Mouse (Mus musculus) CH12F3 (cell line): ENCODE data around the gene Pycard.

Experiments used
- in situ Hi-C: fragments of 300-500 bp; cut with MboI; formaldehyde crosslinking; loops from 2 replicates; pipeline ENCODE4 v1.14.3; 2020; ENCODE audit warnings: low sequenced_read_pairs

Gene Pycard

DNA sequence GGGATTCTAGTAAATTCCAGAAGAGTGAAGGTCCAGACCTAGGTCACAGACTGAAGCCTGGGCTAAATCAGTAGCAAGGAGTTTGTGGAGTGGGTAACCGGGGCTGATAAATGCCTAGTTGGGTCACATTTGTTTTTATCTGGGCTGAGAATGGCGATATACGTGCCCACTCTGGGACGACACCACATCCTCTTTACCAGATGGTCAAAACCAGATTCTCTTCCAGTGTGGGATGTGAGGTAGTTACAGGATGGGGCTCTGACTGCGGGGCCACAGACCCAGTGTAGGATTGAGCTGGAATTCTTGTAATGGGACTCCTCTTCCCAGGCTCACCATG is 10.5 kb upstream of the Pycard start:
- in situ Hi-C loops, result loop anchor here (10.0 kb wide), 1 partner anchor 201 kb away; the partner anchor contains the start of gene Cox6a2

DNA sequence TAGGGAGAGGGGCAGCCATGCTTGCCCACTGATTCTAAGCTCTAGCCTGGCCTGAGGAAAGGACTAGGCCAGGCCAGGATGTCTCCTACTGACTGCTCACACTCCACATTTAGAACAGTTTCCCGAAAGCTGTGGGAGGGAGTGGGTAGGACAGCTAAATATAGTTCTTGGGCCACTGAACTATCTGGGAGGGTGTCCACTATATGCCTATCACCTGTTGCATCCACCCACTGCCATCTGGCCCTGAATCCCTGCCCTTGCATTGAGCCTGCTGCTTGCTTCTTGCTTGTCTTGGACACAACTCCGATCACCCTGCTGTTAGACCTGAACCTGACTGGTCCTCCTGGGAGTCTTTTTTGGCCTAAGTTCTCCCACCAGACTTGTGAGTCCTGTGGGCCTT is 10.0 kb upstream of the Pycard start, which contains the start of gene Trim72:
TSS of gene Trim72 (plus strand) at position 262 of the 400 bp plus-strand sequence.
- in situ Hi-C loops, result loop anchor here (10.0 kb wide), 1 partner anchor 201 kb away; the partner anchor contains the start of gene Cox6a2

DNA sequence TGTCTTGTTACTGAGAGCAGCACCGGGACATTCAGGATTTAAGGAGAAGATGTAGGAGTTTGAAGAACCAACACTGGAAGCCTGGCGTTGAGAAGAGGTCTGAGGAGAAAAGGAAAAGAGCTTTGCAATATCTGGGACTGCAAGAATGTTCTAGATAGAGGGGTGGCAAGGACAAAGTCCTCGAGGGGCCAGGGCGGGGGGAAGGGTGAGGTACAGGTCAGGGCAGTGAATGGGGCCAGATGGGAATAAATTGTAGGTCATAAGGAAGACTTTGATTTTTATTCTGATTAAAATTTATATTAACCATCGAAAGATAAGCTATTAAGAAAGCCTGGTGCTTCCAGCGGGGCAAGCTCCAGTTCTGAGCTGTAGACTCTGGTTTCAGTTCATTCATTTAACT is 9.4 kb upstream of the Pycard start:
- in situ Hi-C loops, result loop anchor here (10.0 kb wide), 1 partner anchor 202 kb away; the partner anchor contains the start of gene Cox6a2

DNA sequence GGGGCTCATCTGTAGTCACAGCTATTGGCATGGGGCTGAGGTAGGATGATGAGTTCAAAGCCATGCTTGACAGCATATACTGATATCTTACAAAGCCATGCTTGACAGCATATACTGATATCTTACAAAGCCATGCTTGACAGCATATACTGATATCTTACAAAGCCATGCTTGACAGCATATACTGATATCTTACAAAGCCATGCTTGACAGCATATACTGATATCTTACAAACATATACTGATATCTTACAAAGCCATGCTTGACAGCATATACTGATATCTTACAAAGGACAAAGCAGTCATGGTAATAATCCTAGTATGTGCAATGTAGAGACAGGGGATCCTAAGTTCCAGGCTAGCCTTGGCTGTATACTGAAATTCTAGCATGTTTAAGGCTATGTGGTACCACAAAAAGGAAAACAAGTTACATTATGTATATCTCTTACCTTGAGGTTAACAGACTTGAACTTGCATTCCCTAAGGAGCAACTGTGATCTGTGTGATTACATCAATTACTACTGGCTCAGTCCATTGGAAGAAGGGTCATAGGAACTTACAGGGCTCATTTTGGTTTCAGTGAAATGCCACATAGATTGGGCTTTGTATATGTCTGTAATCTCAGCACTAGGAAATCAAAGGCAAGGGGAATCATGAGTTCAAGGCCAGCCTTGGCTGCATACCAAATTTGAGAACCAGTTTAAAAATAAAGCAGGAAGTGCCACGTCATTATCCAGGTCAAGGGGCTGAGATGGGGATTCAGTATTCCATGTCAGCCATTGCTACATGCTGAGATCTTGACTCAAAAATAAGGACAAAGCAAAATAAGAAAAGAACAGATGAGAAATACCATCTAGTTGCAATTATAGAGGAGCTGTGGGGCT is 6.6 kb upstream of the Pycard start:
- in situ Hi-C loops, result loop anchor here (10.0 kb wide), 1 partner anchor 204 kb away; the partner anchor contains the start of gene Cox6a2

DNA sequence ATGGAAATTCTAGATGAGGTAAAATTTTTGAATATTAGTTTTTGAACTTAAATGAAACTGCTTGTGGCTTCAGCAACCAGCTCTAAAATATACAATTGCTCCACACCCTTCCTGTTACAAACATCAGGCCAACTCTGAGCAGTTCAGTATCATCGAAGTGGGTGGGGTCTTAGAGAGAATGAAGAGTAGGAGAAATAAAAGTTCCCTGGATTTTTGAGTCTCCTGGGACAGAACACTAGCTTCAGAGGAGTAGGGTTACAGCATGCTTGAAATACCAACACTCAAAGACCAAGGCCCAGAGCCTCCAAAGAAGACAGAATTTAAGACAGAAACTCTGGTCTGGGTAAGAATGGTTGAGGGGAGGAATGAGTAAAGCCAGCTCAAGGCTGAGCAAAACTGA is 5.8 kb upstream of the Pycard start:
- in situ Hi-C loops, result no loop called here

DNA sequence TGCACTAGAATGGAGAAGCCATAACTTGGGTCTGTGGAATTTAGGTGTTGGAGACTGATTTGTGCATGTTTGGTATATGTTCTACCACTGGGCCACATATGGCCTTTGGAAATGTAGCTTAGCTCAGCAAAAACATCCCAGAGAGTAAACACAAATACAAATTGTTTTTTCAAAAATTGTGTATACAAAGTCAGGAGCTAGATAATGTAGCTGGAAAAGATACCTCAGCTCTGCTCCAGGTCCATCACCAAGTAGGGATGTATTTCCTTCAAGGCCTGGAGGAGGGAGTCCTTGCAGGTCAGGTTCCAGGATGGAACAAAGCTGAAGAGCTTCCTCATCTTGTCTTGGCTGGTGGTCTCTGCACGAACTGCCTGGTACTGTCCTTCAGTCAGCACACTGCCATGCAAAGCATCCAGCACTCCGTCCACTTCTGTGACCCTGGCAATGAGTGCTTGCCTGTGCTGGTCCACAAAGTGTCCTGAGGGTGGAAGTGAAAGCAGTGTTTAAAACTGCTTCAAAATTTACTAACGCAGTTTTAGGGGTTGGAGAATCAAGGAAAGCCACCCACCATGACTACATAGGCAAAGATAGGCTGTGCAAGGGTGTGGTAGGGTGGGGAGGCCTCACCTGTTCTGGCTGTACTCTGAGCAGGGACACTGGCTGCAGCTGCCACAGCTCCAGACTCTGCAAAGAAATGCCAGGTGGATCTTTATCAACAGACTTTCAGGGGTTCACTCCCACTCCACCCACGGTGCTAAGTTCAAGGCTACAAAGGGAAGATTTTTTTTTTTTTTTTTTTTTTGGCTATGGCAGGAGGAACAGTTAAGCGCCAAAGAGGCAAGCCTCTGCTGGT is 953 bp downstream of the Pycard start:
- in situ Hi-C loops, result no loop called here

DNA sequence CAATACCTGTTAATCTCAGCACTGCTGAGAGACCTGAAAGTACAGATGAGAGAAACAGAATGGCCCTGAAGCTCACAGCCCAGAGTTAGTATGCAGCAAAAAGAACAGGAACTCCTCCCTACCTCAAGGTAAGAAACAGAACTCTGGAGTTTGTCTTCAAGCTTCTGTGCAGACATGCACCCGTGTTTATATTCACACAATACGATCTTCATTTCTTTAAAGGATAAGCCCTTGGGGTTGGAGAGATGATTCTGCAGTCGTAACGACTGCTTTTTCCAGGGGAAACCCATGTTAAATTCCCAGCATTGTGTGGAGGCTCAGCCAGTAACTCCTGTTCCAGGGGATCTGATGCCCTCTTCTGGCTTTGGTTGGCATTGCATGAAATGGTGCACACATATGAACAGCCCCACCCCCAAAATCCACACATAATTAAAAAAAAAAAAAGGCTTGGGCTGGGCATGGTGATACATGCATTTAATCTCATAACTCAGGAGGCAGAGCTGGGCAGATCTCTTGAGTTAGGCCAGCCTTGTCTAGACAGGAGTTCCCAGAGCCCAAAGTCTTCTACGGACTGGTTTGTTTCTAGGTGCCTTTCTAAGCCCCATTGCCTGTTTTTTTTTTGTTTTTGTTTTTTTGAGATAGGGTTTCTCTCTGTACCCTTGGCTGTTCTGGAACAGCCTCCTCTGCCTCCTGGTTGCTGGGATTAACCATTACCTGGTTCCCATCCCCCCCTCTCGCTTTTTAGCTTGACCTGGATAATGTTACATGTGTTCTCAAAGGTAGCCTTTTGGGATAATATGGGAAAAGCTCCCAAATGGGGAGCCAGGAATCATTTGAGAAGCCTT is 1.8 kb downstream of the Pycard start:
- in situ Hi-C loops, result no loop called here

DNA sequence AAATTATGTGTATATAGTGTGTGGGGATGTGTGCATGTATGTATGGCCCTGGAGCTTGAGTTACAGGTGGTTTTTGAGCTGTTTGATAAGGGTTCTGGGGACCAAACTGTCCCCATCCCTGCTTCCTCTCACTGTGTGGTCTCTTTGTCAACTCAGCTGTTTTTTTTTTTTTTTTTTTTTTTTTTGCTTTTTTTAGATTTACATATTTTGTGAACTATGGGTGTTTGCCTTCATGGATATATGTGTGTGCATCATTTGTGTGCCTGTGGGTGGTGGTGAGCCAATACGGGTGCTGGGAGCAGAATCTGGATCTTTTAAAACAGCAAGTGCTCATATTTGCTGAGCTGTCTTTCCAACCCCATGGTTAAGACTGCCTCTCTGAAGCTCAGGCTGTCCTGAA is 4.8 kb downstream of the Pycard start:
- in situ Hi-C loops, result no loop called here

DNA sequence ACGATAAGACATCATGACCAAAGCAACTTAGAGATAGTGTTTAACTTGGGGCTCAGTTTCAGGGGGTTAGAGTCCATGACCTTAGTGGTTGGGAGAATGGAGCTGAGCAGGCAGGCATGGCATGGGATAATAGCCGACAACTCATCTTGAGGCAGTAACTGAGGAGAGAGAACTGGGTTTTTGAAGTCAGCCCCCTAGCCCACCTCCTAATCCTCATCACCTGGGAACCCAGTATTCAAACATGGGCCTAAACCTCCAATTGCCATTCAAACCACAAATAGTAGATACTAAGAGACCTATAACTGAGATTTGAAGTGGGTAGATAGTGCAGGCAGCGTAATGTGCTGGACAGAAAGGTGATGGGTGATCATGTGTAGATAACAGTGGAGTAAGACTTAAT is 13.1 kb downstream of the Pycard start:
- in situ Hi-C loops, result no loop called here

DNA sequence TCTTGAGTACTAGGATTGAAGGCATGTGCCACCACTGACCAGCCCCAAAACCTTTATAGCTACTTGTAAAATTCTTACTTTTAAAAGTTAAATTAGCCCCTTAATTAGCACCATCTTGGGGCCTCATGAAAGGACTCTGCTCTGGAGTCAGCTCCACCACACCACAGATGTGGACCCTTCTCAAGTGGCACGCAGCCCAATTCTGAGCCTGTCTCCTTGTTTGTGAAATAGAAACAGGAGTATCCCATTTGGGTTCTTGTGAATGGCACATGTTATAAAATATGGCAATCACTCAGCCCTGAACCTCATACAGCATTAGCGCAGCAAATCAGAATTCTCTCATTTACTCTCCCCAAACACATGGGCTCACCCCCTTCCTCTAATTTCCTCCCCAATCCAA is 14.8 kb downstream of the Pycard start:
- in situ Hi-C loops, result no loop called here

DNA sequence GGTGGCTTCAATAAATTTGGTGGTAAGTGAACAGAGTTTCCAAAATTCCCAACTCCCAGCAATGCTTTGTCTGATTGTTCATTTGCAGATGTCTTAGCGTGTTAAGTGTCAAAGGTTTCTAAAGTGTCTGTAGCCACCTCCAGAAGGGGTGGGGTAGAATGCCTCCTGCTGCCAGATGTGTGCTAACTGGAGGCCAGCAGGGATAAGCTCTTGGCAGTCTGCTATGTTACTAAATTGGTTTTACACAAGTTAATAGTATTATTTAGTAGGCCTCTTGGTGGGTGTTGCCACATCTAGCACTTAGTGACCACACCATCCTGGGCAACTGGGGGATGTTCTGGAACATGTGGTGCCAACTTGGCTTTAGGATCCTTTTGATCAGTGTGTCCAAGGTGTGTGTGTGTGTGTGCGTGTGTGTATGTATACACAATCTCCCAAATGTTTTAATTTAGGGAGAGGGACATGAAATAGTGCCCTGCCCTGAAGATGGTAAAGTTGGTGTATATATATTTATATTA is 19.2 kb downstream of the Pycard start:
- in situ Hi-C loops, result no loop called here

DNA sequence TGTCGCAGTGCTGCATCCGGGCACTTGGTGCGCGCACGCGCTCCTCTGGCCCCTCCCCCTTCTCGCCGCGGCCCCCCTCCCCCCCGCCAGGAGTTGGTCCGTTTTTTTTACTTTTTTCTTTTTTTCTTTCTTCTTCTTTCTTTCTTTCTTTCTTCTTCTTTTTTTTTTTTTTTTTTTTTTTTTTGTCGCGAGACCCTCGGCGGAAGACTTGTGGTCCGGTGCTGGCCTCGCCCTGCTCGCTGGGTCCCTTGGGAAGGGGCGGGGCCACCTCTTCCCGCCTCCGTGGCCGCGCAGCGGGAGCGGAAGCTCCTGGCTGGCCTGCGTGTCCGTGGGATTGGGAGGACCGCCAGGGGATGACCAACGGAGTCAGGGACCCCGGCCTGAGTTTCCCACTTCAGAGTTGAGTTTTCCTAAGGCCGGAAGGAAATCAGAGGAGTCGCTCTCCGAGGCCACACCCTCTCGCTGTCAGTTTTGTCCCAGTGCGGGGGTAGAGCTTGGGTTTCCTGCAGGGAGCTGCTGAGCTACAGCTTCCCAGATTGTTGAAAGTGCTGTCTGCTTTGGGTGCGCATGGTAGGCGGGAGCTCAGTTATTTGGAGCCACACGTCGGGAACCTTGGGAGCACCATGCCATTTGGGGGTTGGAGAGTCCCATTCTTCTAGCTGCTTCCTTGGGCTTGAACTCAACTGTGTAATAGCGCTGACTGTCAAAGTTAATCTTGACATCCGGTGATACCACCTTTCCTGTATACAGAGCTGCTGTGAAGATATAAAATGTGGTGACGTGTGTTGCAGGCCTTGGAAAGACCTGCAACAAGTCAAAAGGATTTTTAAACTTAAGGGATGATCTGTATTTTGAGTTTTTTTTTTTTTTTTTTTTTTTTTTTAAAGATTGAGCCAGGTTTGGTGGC is 25.5 kb downstream of the Pycard start:
- in situ Hi-C loops, result no loop called here

DNA sequence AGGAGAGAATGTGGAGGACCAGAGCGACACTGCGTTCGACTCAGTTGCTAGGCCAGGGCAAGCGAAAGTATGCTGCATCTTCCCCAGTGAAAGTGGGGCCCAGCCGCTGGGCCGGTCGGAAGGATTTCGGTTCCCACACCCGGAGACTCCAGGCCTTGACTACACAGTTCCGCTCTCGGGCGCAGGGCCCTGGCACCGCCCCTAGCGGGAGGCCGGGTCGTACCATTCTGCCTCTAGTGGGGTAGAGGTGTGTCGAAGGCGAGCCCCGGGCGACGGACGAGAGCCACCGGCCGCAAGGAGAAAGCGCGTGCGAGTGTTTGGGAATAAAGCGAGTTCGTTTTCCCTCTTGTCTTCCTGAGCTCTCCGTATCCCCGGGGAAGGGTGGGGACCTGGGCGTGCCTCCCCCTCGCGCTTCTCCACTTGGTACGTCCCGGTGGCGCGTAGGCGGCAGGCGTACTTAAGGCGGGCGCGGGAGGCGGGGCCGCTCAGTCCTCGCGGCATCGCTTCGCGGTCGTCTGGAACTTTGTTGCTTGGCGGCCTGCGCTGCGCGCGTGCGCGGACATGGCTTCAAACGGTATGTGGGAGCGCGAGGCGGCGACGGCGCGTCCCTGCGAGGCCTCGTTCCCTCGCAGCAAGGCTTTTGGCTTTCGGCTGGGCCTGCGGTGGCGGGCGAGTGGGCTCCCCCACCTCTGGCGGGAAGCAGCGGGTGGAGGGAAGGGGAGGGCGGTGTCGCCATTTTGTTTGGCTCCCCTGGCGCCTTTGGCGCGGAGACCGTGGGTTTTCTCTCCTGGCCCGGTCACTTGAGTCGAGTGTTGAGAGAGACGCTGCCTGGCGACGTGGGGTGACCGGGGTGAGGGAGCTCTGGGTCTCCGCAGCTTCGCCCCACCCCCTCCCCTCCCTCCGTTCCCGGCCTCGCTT is 26.4 kb downstream of the Pycard start, which contains the start of gene Fus:
TSS of gene Fus (plus strand) at position 454 of the 918 bp plus-strand sequence.
- in situ Hi-C loops, result no loop called here

DNA sequence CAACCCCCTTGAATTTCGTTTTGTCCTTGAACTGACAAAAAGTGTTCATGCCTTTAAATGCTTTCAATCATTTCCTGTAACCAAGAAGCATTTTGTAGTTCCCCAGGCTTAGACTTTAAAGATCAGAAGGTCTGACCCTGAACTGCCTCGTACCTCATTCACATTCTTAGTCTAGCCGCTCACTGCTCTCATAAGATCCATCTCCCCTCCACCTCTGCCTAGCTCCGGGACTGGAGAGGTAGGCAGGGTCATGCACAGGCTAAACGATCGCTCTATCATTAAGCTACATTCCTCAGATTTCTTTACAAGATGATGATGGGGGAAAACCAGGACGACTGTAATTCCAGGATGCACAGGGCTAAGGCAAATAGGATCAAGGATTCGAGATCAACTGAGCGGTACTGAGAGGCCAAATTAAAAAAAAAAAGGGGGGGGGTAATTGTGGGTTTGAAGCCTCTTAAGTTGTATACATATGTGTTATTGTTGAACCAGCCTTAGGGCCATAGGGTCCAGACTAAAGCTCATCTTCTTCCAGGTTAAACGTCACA is 27.2 kb downstream of the Pycard start:
- in situ Hi-C loops, result no loop called here

DNA sequence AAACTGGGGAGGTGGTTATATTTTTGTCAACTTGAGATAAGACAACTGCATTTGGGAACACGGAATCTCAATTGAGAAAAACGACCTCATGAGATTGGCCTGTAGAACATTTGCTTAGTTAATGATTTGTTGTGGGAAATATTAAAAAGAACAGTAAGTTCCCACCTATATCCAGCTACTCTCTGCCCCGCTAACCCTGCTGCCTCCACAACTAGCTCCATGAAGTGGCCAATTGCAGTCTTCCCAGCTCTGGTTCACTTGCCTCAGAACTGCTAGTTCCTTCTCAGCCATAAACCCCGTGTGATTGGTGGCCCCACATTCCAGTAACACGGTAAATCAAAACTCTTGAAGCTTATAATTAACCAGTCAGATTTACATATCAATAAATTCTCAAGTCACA is 34.3 kb downstream of the Pycard start:
- in situ Hi-C loops, result no loop called here

DNA sequence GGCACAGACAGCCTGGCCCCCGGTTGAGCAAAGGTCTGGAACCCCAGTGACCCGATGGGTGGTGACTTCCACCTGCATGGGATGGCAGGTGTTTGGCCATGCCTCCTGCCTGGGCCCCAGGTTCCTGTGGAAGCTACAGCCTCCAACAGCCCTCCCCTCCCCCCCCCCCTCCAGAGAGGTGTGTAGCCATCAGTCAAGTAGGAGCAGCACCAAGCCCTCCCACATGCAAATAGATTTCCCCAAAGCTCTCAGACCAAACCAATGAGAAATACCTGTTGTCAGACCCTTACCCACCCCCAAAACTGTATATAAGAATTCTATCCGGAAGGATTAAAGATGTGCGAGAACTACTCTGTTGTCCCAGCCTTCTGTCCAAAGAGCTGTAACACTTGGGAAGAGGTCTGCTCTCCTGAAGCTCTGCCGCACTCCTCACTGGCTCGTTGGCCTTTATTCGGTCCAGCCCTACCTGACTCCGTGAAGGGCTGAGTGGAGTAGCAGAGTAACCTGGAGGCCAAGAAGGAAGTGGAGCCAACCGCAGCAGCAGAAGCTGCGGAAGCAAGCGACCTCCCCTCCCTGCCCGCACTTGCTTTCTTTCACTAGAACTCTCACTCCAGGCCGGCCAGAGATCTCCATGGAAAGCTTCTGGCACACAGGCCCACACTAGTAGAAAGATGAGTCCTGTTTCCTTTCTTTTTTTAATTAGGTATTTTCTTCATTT is 40.6 kb downstream of the Pycard start:
- in situ Hi-C loops, result no loop called here

DNA sequence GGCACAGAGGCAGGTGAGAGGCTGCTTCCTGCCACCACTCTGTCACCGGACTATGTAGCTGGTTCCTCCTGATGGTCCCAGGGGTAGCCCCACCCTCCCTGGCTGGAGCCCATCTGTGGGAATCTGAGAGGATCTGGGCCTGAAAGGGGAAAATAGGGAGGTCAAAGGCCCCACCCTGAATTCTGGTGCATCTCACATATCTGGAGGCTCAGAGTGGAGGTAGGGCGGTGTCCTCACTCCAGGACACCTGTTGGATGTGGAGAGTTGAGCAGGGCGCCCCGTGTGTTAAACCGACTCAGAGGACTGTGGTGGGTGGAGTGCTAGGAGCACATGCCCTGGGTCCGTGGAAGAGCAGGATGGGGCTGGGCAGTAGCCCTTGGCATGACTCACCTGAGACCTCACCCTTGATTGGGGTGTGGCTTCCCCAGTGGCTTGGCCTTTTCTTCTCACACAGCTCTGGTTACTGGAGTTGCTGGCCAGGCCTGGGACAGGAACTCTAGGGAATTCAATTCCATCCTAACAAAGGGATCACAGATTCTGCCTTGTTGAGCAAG is 47.1 kb downstream of the Pycard start, which contains the start of gene Prss36:
TSS of gene Prss36 (minus strand) at position 256 of the 554 bp plus-strand sequence.
- in situ Hi-C loops, result no loop called here
